Mouse (Mus musculus) stomach, embryonic 16.5 days (tissue): Measurements from ENCODE around the gene Klk6. TPM values are rescaled to one million over a fixed set of nuclear protein-coding genes. Genes with fewer than 3 reads are reported as not detected.

Experiments used
- ATAC-seq: fragments of 200-750 bp; cut with Nextera tagmentation; 2 replicates; pipeline ENCODE4 v1.8.0; 2017; ENCODE audit warnings: moderate number of reproducible peaks, moderate TSS enrichment; ENCODE audit not compliant: insufficient read depth, low FRiP score
- H3K27ac ChIP-seq: fragments of 300-500 bp; sonication (generic); 2 replicates; pipeline ENCODE4 v1.5.1; 2014; ENCODE audit warnings: low read length
- H3K27me3 ChIP-seq: fragments of 300-500 bp; sonication (generic); 2 replicates; pipeline ENCODE4 v1.6.1; 2014; ENCODE audit warnings: low read length, control low read depth, mixed read lengths; ENCODE audit not compliant: control insufficient read depth, insufficient read depth
- H3K36me3 ChIP-seq: fragments of 300-500 bp; sonication (generic); 2 replicates; pipeline ENCODE4 v1.6.1; 2014; ENCODE audit warnings: low read length; ENCODE audit not compliant: control insufficient read depth, insufficient read depth
- H3K4me1 ChIP-seq: fragments of 300-500 bp; sonication (generic); 2 replicates; pipeline ENCODE4 v1.6.1; 2014; ENCODE audit warnings: low read length, control low read depth, mixed read lengths; ENCODE audit not compliant: control insufficient read depth, insufficient read depth
- H3K4me2 ChIP-seq: fragments of 300-500 bp; sonication (generic); 2 replicates; pipeline ENCODE4 v1.6.1; 2014; ENCODE audit warnings: low read depth, low read length, mixed read lengths
- H3K4me3 ChIP-seq: fragments of 300-500 bp; sonication (generic); replicated peaks from 2 replicates; pipeline ENCODE4 v1.5.1; 2014; ENCODE audit warnings: mild to moderate bottlenecking, low read length
- H3K9ac ChIP-seq: fragments of 300-500 bp; sonication (generic); 2 replicates; pipeline ENCODE4 v1.6.1; 2014; ENCODE audit warnings: low read length
- H3K9me3 ChIP-seq: fragments of 300-500 bp; sonication (generic); replicated peaks from 2 replicates; pipeline ENCODE4 v1.6.1; 2016; ENCODE audit warnings: low read length, control low read depth; ENCODE audit not compliant: control insufficient read depth
- whole genome bisulfite sequencing: fragments of 180-500 bp; shearing (Covaris S2); extraction: QIAGEN DNeasy Blood & Tissue Kit; methylation state at CpG from one replicate; pipeline ENCODE4 v1.1.7; 2014; 5-methylcytosine and 5-hydroxymethylcytosine counted together
- polyA plus RNA-seq: library from polyadenylated mRNA; unstranded; fragments of >200 nt; fragmentation: Nextera tagmentation; extraction: Ambion mirVana; gene quantifications from 2 replicates; pipeline ENCODE4 v1.2.1, GENCODE M21; 2015

Klk6 gene
- polyA plus RNA-seq: 0.30 and 0.42 TPM in 2 replicates

- no peaks in the 10 kb centered on the region for H3K4me1 ChIP-seq
- WGBS: 75% methylated on average over 10 of the region's 10 CpGs
- no peak within 1 kb of the TSS for H3K27ac ChIP-seq
- no peaks in the 10 kb centered on the region for H3K9me3 ChIP-seq
- H3K4me2 ChIP-seq: no peak within 1 kb of the TSS
- H3K9ac ChIP-seq: no peak within 1 kb of the TSS
- H3K4me3 ChIP-seq: no peak within 1 kb of the TSS
- no peaks in the 10 kb centered on the region for H3K27me3 ChIP-seq
- H3K36me3 ChIP-seq: no peaks in the 10 kb centered on the region
- ATAC-seq: no peak
These were observed at the start of gene Klk6 for GRCm38 (mm10) chr7:43824199-43824598. Gene Klk6, plus strand, starts transcription at chr7:43824499.

- no peaks in the 10 kb centered on the region for H3K9me3 ChIP-seq
- 53% methylated on average over 6 of the region's 6 CpGs for WGBS
- 0 out of 2 replicates have a peak overlapping the region, but pooled peaks have one; percentile 15 for H3K4me2 ChIP-seq
- H3K27me3 ChIP-seq: no peaks in the 10 kb centered on the region
- 0 out of 2 replicates have a peak overlapping the region, but pooled peaks have one; percentile 1 for H3K4me3 ChIP-seq
- ATAC-seq: peak; percentile 59; the same call in 1 of the 2 replicates
- peak overlapping the region; percentile 90 for H3K27ac ChIP-seq
- H3K9ac ChIP-seq: peak overlapping the region; percentile 48
- H3K4me1 ChIP-seq: no peaks in the 10 kb centered on the region
- H3K36me3 ChIP-seq: no peaks in the 10 kb centered on the region
These were observed 49.5 kb upstream of the Klk6 start for GRCm38 (mm10) chr7:43774802-43775201.

- H3K9ac ChIP-seq: peak overlapping the region; percentile 49
- H3K27ac ChIP-seq: peak overlapping the region; percentile 90
- no peaks in the 10 kb centered on the region for H3K9me3 ChIP-seq
- no peaks in the 10 kb centered on the region for H3K4me1 ChIP-seq
- WGBS: 48% methylated on average over 7 of the region's 7 CpGs
- H3K27me3 ChIP-seq: no peaks in the 10 kb centered on the region
- ATAC-seq: 0 out of 2 replicates have a peak, but pooled peaks have one; percentile 39
- H3K4me3 ChIP-seq: 0 out of 2 replicates have a peak overlapping the region, but pooled peaks have one; percentile 3
- H3K36me3 ChIP-seq: no peaks in the 10 kb centered on the region
- peak overlapping the region; percentile 25; the same call in 1 of the 2 replicates for H3K4me2 ChIP-seq
These were observed 48.8 kb upstream of the Klk6 start for GRCm38 (mm10) chr7:43775311-43776057.

- no peaks in the 10 kb centered on the region for H3K9me3 ChIP-seq
- no peaks in the 10 kb centered on the region for H3K27me3 ChIP-seq
- H3K9ac ChIP-seq: peak overlapping the region; percentile 49
- WGBS: 88% methylated on average over 5 of the region's 5 CpGs
- no peak for ATAC-seq
- H3K27ac ChIP-seq: peak overlapping the region; percentile 72; the same call in 1 of the 2 replicates
- no peak overlapping the region for H3K4me3 ChIP-seq
- peak overlapping the region; percentile 25; the same call in 1 of the 2 replicates for H3K4me2 ChIP-seq
- H3K4me1 ChIP-seq: 0 out of 2 replicates have a peak, but pooled peaks cover 3% of the 10 kb centered on the region
- H3K36me3 ChIP-seq: no peaks in the 10 kb centered on the region
These were observed 47.8 kb upstream of the Klk6 start for GRCm38 (mm10) chr7:43776506-43776905.

- Histone ChIP-seq H3K27ac (no peak overlapping the region), H3K9ac (no peak overlapping the region), H3K36me3 (no peaks in the 10 kb centered on the region), H3K9me3 (no peaks in the 10 kb centered on the region), H3K4me2 (no peak overlapping the region), H3K27me3 (no peaks in the 10 kb centered on the region), H3K4me1 (0 out of 2 replicates have a peak, but pooled peaks cover 3% of the 10 kb centered on the region), H3K4me3 (no peak overlapping the region)
- ATAC-seq: no peak
- 80% methylated on average over 12 of the region's 12 CpGs for WGBS
These were observed 46.9 kb upstream of the Klk6 start for GRCm38 (mm10) chr7:43777423-43777822.

GRCm38 (mm10) chr7:43778176-43778970, 45.9 kb upstream of the Klk6 start:
- Histone ChIP-seq H3K4me1 (peaks cover 8% of the 10 kb centered on the region; the same call in 1 of the 2 replicates), H3K4me2 (no peak overlapping the region), H3K9ac (no peak overlapping the region), H3K27ac (no peak overlapping the region), H3K9me3 (no peaks in the 10 kb centered on the region), H3K36me3 (no peaks in the 10 kb centered on the region), H3K4me3 (no peak overlapping the region), H3K27me3 (no peaks in the 10 kb centered on the region)
- 88% methylated on average over 10 of the region's 10 CpGs for WGBS
- no peak for ATAC-seq

- no peak for ATAC-seq
- H3K4me1 ChIP-seq: peaks cover 8% of the 10 kb centered on the region; the same call in 1 of the 2 replicates
- H3K9ac ChIP-seq: no peak overlapping the region
- peak overlapping the region; percentile 83 for H3K27ac ChIP-seq
- H3K27me3 ChIP-seq: no peaks in the 10 kb centered on the region
- H3K4me2 ChIP-seq: peak overlapping the region; percentile 39
- no peak overlapping the region for H3K4me3 ChIP-seq
- H3K9me3 ChIP-seq: no peaks in the 10 kb centered on the region
- 41% methylated on average over 6 of the region's 6 CpGs for WGBS
- H3K36me3 ChIP-seq: no peaks in the 10 kb centered on the region
These were observed 44.1 kb upstream of the Klk6 start for GRCm38 (mm10) chr7:43780241-43780640.

GRCm38 (mm10) chr7:43780746-43781145, 43.6 kb upstream of the Klk6 start, which contains the start of gene Klk10:
Gene Klk10, plus strand, starts transcription at chr7:43781035.
- H3K9me3 ChIP-seq: no peaks in the 10 kb centered on the region
- 37% methylated on average over 5 of the region's 5 CpGs for WGBS
- no peaks in the 10 kb centered on the region for H3K27me3 ChIP-seq
- peak within 1 kb of the TSS; percentile 39 for H3K4me2 ChIP-seq
- 0 out of 2 replicates have a peak, but pooled peaks have one; percentile 12 for ATAC-seq
- peaks cover 8% of the 10 kb centered on the region; the same call in 1 of the 2 replicates for H3K4me1 ChIP-seq
- no peaks in the 10 kb centered on the region for H3K36me3 ChIP-seq
- H3K9ac ChIP-seq: no peak within 1 kb of the TSS; the same call in 1 of the 2 replicates
- H3K27ac ChIP-seq: peak within 1 kb of the TSS; percentile 83
- peak within 1 kb of the TSS; percentile 13; the same call in 1 of the 2 replicates for H3K4me3 ChIP-seq
